14 mouse cellular contexts compared by ENCODE assay signal in genomic region chr6:112808738-112809137, GRCm38 (mm10).
DNase-seq lines count a peak whose midpoint lies in the region; ATAC-seq and TF ChIP-seq lines count a peak whose summit lies in the region.
"Had no signal": no experiment of that assay in that cellular context is flagged by ENCODE, and none has a peak within 500 bp of the region (broad histone marks: within the 10 kb centered on the region; RNA-seq: fewer than 3 reads in every experiment).

No protein-coding gene starts in this region.

- ATAC-seq in forebrain, postnatal 0 days: no peak
- ATAC-seq in midbrain, embryonic 13.5 days: peak; percentile 10
- no peak for ATAC-seq in erythroid progenitor cell, adult 5-6 weeks (replicated peaks; ENCODE audit: low FRiP score, poor library complexity, severe bottlenecking)

- no peak overlapping the region for H3K4me3 ChIP-seq in forebrain, postnatal 0 days (ENCODE audit: low read depth, low read length)
- no peak overlapping the region for H3K4me3 ChIP-seq in midbrain, embryonic 13.5 days (replicated peaks)
- H3K4me3 ChIP-seq: embryonic facial prominence, embryonic 13.5 days; heart, embryonic 10.5 days; myocyte had no signal

- peak overlapping the region; percentile 40; the same call in 1 of the 2 replicates for H3K27ac ChIP-seq in forebrain, postnatal 0 days (ENCODE audit: low read depth, low read length)
- peak overlapping the region; percentile 96 for H3K27ac ChIP-seq in midbrain, embryonic 13.5 days
- H3K27ac ChIP-seq: embryonic facial prominence, embryonic 13.5 days; heart, embryonic 10.5 days had no signal

- H3K4me2 ChIP-seq in forebrain, postnatal 0 days (ENCODE audit: low read depth): no peak overlapping the region
- 0 out of 2 replicates have a peak overlapping the region, but pooled peaks have one; percentile 0 for H3K4me2 ChIP-seq in midbrain, embryonic 13.5 days (replicated peaks)
- H3K4me2 ChIP-seq: embryonic facial prominence, embryonic 13.5 days had no signal

- H3K36me3 ChIP-seq in forebrain, postnatal 0 days (ENCODE audit: insufficient read depth): no peaks in the 10 kb centered on the region
- H3K36me3 ChIP-seq in midbrain, embryonic 13.5 days: peaks cover 15% of the 10 kb centered on the region
- H3K36me3 ChIP-seq: embryonic facial prominence, embryonic 13.5 days; heart, embryonic 10.5 days had no signal

- peak; percentile 13 for DNase-seq in right cerebral cortex, adult 18-20 months
- DNase-seq in right cerebral cortex, postnatal 25 days: no peak
- DNase-seq in forebrain, postnatal 0 days: no peak
- no peak for DNase-seq in spleen, postnatal 4 days (ENCODE audit: low spot score in 2 of 2)
- DNase-seq in adrenal gland, adult 2 months: no peak
- DNase-seq: adrenal gland, adult 8-10 months; kidney, postnatal 25 days; lung, postnatal 36 days; thymus, postnatal 4 days had no signal

- 53% methylated on average over 9 of the region's 9 CpGs for WGBS in forebrain, postnatal 0 days
- 39% methylated on average over 9 of the region's 9 CpGs for WGBS in midbrain, embryonic 13.5 days

- H3K4me1 ChIP-seq in forebrain, postnatal 0 days (ENCODE audit: insufficient read depth): peaks cover 17% of the 10 kb centered on the region
- peaks cover 56% of the 10 kb centered on the region for H3K4me1 ChIP-seq in midbrain, embryonic 13.5 days (replicated peaks)
- H3K4me1 ChIP-seq: heart, embryonic 10.5 days had no signal

- no peaks in the 10 kb centered on the region for H3K27me3 ChIP-seq in forebrain, postnatal 0 days (ENCODE audit: insufficient read depth, low read length)
- no peaks in the 10 kb centered on the region for H3K27me3 ChIP-seq in midbrain, embryonic 13.5 days
- H3K27me3 ChIP-seq: embryonic facial prominence, embryonic 13.5 days had no signal

- no peak for TF ChIP-seq CTCF in forebrain, postnatal 0 days (IDR thresholded peaks at IDR 0.05; ENCODE audit: low read depth)

- H3K9me3 ChIP-seq in forebrain, postnatal 0 days (ENCODE audit: low read length): no peaks in the 10 kb centered on the region
- 0 out of 2 replicates have a peak, but pooled peaks cover 4% of the 10 kb centered on the region for H3K9me3 ChIP-seq in midbrain, embryonic 13.5 days
- H3K9me3 ChIP-seq: embryonic facial prominence, embryonic 13.5 days; heart, embryonic 10.5 days had no signal

- no peak overlapping the region for H3K9ac ChIP-seq in forebrain, postnatal 0 days
- no peak overlapping the region for H3K9ac ChIP-seq in midbrain, embryonic 13.5 days (replicated peaks)
- H3K9ac ChIP-seq: embryonic facial prominence, embryonic 13.5 days had no signal
